Mouse (Mus musculus): ENCODE data around the gene Scgb2b27. TPM values are rescaled to one million over a fixed set of nuclear protein-coding genes. Genes with fewer than 3 reads are reported as not detected.
"Not testable (repeated sequence)": the region's sequence is repeated elsewhere in the genome, so short reads cannot be mapped to it uniquely, and the experiment has no call there.

The Scgb2b27 gene
- not detected in 2 replicates for polyA plus RNA-seq (2012; rRNA removed)

GRCm38 (mm10) chr7:34013842-34014241 lies at the start of gene Scgb2b27:
TSS of gene Scgb2b27 (minus strand) at chr7:34013942.
- DNase-seq (ENCODE audit: low read depth) = peak; percentile 17

GRCm38 (mm10) chr7:34036076-34036815 lies 22.5 kb upstream of the Scgb2b27 start:
- not testable (repeated sequence) for DNase-seq (ENCODE audit: low read depth)

GRCm38 (mm10) chr7:34034579-34034978 lies 20.8 kb upstream of the Scgb2b27 start:
- not testable (repeated sequence) for DNase-seq (ENCODE audit: low read depth)

- DNase-seq (ENCODE audit: low read depth) = no peak
Measured at GRCm38 (mm10) chr7:34030026-34030425, 16.3 kb upstream of the Scgb2b27 start.

- DNase-seq (ENCODE audit: low read depth) = not testable (repeated sequence)
Measured at GRCm38 (mm10) chr7:34027202-34027601, 13.5 kb upstream of the Scgb2b27 start.

- DNase-seq (ENCODE audit: low read depth) = no peak
Measured at GRCm38 (mm10) chr7:34025641-34026040, 11.9 kb upstream of the Scgb2b27 start.

GRCm38 (mm10) chr7:34021183-34021582 lies 7.4 kb upstream of the Scgb2b27 start, which contains the start of gene Scgb1b27:
TSS of gene Scgb1b27 (plus strand) at chr7:34021483.
- not testable (repeated sequence) for DNase-seq (ENCODE audit: low read depth)

GRCm38 (mm10) chr7:33982281-33982680 lies 31.5 kb downstream of the Scgb2b27 start:
- DNase-seq (ENCODE audit: low read depth) = not testable (repeated sequence)

Other genes starting within 250 kb of the Scgb2b27 start
- gene Scgb2b26, start 68.9 kb downstream of the Scgb2b27 start, polyA plus RNA-seq (2012; rRNA removed) = not detected in 2 replicates
- gene Scgb1b27, start 7.5 kb upstream of the Scgb2b27 start, polyA plus RNA-seq (2012; rRNA removed) = not detected in 2 replicates
- not detected in 2 replicates for gene Scgb1b30, start 81.5 kb upstream of the Scgb2b27 start, polyA plus RNA-seq (2012; rRNA removed)
- gene Wtip, start 119.3 kb upstream of the Scgb2b27 start, polyA plus RNA-seq (2012; rRNA removed) = 20.1 and 22.8 TPM in 2 replicates
- gene Uba2, start 155.7 kb upstream of the Scgb2b27 start, polyA plus RNA-seq (2012; rRNA removed) = 57.4 and 57.5 TPM in 2 replicates
- gene Pdcd2l, start 182.7 kb upstream of the Scgb2b27 start, polyA plus RNA-seq (2012; rRNA removed) = 23.9 and 29.4 TPM in 2 replicates
- 269 and 270 TPM in 2 replicates for gene Gpi1, start 216.4 kb upstream of the Scgb2b27 start, polyA plus RNA-seq (2012; rRNA removed)
- not detected in 2 replicates for gene Gm6096, start 237.1 kb upstream of the Scgb2b27 start, polyA plus RNA-seq (2012; rRNA removed)